Mouse (Mus musculus) C2C12 (cell line): ENCODE measurements around the gene Tox4.

ENCODE experiments used
- CEBPB ChIP-seq: IDR thresholded peaks from one replicate; pipeline ENCODE4 v1.6.1; 2011; ENCODE audit warnings: low read depth, mild to moderate bottlenecking, control low read depth, moderate library complexity
- CTCF ChIP-seq: IDR thresholded peaks from one replicate; pipeline ENCODE4 v1.5.1; 2011; ENCODE audit not compliant: control insufficient read depth, insufficient read depth, insufficient read length
- FOSL1 ChIP-seq: IDR thresholded peaks from one replicate; pipeline ENCODE4 v1.8.0; 2011; ENCODE audit warnings: mild to moderate bottlenecking, low read length; ENCODE audit not compliant: poor library complexity, insufficient read depth, severe bottlenecking
- MAX ChIP-seq: IDR thresholded peaks from one replicate; pipeline ENCODE4 v1.6.1; 2011; ENCODE audit warnings: mild to moderate bottlenecking, control low read depth
- MYOD1 ChIP-seq: IDR thresholded peaks from one replicate; pipeline ENCODE4 v1.6.1; 2011; ENCODE audit warnings: low read depth; ENCODE audit not compliant: control insufficient read depth, insufficient read length
- USF1 ChIP-seq: IDR thresholded peaks from one replicate; pipeline ENCODE4 v1.6.1; 2011; ENCODE audit warnings: low read depth, mild to moderate bottlenecking, control low read depth, moderate library complexity

- TF ChIP-seq CTCF: no peak
- no peak for TF ChIP-seq CEBPB
- no peak for TF ChIP-seq MAX
- no peak for TF ChIP-seq MYOD1
- no peak for TF ChIP-seq USF1
- TF ChIP-seq FOSL1: no peak
Measured at GRCm38 (mm10) chr14:52313931-52314807, 35.2 kb downstream of the Tox4 start.
